Mouse (Mus musculus) heart, postnatal 14 days (tissue): Measurements from ENCODE around the gene Hoxd13. TPM values are rescaled to one million over a fixed set of nuclear protein-coding genes. Genes with fewer than 3 reads are reported as not detected.
A peak's percentile ranks its signal among the peaks of the same experiment; 100 is the strongest.

Source experiments
- DNase-seq, 2 experiments: peaks; one replicate each; pipeline ENCODE4 v3.0.0; 2021 to 2022
- intact Hi-C: fragments of 180-260 bp; cut with DNase I; formaldehyde crosslinking; loops from one replicate; pipeline ENCODE4 v1.15.1; 2025
- total RNA-seq, 2 experiments: library from RNA; stranded (reverse); gene quantifications; 2 replicates each; pipeline ENCODE4 v1.2.3; 2021

Gene Hoxd13
- total RNA-seq, 2 experiments from 2014 or later = not detected

DNA sequence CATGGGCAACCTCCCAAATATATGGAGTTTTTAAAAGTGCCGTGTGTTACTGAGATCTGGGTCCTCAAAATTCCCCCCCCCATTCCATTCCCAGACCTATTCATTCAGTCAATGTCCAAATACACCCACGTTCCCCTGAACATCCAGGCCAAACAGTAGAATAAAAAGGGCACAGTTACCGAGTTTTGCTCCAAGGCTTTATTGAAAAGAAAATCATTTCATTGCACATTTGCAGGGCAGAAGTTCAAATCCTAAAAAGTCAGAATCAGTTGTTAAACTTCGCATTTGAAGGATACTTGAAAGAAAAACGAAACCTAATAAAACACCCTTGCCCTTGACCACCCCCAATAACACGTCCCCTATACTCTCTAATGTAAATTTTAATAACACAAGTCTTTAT, 34.7 kb downstream of the Hoxd13 start:
- intact Hi-C loops = loop anchor here (2.0 to 10.0 kb wide), 6 partner anchors 259 to 1072 kb away; no protein-coding TSS in a partner anchor
- DNase-seq = no peak

DNA sequence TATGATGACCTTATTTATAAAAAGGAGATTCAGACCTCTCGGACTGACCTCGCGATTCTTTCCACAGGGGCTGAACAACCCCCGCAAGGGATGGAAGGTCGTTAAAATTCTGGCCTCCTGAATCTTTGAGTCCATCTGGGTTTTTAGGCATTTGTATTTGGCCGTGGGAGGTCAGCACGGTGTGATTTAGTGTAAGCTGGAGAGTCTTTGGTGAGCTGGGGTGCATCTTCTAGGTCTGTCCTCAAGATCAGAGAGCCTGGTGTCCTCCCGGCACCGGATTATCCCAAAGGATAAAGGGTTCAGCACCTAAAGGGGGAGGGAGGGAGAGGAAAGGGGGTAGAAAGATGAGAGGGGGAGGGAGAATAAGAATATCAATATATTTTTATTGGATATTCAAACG, 35.2 kb downstream of the Hoxd13 start:
- DNase-seq = no peak
- intact Hi-C loops = loop anchor here (2.0 to 10.0 kb wide), 6 partner anchors 259 to 1071 kb away; no protein-coding TSS in a partner anchor

DNA sequence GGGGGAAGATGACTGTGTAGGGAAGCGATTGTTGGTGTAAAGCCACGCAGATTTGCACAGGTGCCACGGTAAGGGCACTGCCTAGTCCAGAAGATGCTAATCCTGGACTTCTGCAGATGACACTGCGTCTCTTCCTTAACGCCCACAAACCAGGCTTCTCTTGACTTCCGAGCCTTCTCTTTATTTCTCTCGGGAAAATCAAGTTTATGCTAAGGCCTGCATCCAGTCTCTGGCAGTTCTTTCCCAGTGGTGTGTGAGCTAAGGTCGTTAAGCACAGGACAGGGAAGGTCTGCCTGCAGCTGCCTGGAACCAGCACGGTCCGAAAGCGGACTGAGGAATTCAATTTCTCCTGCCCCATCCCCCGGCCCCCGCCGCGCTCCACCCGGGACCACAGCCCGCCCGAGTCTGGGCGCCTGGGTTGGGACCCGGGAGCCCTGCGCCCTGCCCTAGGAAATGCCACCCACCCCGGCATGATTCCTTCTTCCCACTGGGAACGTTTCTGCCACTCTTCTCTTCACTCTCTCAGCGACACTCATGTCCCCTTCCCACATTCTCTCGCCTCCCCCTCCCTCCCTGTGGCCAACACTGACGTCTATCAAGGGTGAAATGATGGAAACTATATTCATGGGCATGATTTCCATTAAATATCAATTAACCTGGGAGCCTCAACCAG, 35.7 kb downstream of the Hoxd13 start:
- intact Hi-C loops = loop anchor here (2.0 to 10.0 kb wide), 6 partner anchors 258 to 1071 kb away; no protein-coding TSS in a partner anchor
- no peak for DNase-seq

DNA sequence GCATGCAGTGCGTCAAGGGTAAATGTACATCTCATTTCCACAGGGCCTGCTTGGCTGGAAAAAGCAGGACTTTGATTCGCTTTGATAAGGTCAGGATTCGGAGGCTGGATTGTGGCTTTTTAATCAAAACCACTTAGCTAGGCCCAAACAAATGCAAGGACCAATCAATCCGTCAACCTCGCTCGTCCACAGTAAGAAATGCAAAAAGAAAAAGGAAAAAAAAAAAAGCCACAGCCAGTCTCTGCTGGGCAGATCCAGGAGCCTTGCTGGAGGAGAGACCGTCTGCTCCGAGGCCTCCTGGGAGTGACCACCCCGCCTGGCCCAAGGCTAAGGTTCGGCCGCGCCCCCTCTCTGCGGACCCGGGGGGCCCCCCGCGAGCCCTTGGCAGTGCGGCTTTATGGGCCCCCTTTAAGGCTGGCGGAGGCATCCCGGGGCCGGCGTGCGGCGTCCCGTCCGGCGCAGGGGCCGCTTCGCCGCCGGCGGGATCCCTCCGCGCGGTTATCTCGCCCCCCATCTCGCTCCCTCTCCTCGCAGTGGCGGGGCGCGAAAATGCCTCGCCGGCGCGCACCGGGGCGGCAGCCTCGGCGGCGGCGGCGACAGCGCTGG, 36.4 kb downstream of the Hoxd13 start, which contains the start of gene Hoxd8:
Gene Hoxd8 (plus strand): TSS at position 223 of the 606 bp plus-strand sequence.
- peak in 1 of 2 experiments; percentile 51 for DNase-seq
- intact Hi-C loops = loop anchor here (5.0 to 10.0 kb wide), 2 partner anchors 258 to 1070 kb away; no protein-coding TSS in a partner anchor

DNA sequence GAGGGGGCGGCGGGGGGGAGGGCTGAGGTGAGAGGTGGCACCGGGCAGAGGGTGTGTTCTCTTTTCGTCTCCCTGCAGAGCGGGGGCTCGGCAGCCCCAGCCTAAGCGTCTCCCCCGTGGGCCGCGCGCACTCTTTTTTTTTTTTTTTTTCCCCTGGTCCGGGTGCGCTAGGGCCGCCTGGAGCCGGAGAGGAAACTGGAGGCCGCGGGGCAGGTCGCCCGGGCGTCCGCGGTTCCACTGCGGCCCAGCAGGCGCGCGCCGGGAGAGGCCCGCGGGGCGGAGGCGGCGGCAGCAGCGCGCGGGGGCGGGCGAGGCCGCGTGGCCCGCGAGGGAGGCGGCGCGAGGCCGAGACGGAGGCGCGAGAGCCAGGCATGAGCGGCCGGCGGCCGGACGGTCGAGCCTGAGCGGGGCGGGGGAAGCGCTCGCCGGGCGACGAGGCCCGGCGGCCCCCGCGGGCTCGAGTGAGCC, 36.9 kb downstream of the Hoxd13 start:
- intact Hi-C loops = loop anchor here (5.0 to 10.0 kb wide), 2 partner anchors 257 to 1070 kb away; no protein-coding TSS in a partner anchor
- DNase-seq = peak in 1 of 2 experiments; percentile 61

DNA sequence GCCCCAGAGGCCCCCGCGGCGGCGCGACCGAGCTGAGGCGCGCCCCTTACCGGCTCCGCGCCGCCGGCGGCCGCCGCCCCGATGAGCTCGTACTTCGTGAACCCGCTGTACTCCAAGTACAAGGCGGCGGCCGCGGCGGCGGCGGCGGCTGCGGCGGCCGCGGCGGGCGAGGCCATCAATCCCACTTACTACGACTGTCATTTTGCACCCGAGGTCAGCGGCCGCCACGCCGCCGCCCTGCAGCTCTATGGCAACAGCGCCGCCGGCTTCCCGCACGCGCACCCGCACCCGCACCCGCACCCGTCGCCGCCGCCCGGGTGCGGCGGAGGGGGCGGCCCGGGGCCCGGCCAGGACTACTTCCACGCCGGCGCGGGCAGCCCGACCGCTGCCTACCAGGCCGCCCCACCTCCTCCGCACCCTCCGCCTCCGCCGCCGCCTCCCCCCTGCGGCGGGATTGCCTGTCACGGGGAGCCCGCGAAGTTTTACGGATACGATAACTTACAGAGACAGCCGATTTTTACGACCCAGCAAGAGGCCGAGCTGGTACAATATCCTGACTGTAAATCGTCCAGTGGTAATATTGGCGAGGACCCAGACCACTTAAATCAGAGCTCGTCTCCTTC, 37.5 kb downstream of the Hoxd13 start:
- intact Hi-C loops = loop anchor here (10.0 kb wide), 1 partner anchor 1069 kb away; no protein-coding TSS in a partner anchor
- DNase-seq = no peak

DNA sequence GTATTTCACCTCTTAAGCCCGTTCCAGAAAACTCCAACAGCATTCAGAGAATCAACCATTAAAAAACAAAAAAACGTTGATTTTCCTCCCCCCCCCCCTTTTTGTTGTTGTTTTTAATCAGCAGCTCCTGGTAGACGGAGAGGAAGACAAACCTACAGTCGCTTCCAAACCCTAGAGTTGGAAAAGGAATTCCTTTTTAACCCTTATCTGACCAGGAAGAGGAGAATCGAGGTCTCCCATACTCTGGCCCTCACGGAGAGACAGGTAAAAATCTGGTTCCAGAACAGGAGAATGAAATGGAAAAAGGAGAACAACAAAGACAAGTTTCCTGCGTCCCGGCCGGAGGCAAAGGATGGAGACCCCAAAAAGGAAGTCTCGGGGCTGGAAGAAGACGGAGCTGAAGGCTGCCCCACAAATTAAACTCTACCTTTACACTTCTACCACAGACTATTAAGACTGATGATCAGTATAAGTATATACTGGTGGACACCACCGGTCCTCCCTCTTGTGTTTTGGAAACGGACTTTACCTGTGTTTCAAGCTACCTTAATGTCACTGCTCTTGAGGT, 38.4 kb downstream of the Hoxd13 start:
- intact Hi-C loops = loop anchor here (10.0 kb wide), 1 partner anchor 1068 kb away; no protein-coding TSS in a partner anchor
- no peak for DNase-seq

DNA sequence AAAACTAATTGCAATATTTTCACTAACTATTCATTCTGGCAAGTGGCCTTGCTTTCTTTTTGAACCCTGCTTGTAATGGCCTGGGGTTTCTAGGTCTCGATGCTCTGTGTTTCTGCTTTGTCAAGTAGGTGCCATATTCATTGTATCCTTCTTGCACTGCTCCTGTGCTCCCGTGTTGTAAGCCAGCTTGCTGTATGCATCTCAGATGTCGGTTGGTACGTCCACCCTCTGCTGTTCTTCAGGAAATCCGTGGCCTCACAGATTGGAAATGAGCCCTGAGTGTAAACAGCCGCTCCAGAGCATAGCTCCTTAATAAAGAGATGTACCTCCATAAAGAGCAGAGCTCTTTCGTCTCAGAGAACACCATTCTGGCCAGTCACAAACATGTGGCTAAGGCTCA, 39.5 kb downstream of the Hoxd13 start:
- intact Hi-C loops = loop anchor here (10.0 kb wide), 1 partner anchor 1067 kb away; no protein-coding TSS in a partner anchor
- DNase-seq = no peak

DNA sequence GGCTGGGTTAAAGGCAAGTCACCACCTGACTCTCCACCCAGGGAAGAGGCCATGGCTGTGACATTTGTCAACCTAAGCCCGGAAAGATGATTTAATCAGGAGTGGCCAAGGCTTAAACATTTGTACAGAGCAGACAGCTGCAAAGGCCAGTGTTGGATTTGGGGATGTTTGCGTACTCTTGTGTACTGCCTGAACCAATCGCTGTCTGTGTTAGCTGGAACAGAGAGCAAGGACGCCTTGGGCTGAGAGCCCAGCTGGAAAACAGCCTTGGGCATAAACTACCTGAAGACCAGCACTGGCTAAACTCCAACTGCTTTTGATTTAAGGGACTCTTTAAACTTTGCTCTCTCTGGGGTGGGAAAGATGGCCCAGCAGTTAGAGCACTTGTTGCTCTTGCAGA, 40.6 kb downstream of the Hoxd13 start:
- DNase-seq = no peak

DNA sequence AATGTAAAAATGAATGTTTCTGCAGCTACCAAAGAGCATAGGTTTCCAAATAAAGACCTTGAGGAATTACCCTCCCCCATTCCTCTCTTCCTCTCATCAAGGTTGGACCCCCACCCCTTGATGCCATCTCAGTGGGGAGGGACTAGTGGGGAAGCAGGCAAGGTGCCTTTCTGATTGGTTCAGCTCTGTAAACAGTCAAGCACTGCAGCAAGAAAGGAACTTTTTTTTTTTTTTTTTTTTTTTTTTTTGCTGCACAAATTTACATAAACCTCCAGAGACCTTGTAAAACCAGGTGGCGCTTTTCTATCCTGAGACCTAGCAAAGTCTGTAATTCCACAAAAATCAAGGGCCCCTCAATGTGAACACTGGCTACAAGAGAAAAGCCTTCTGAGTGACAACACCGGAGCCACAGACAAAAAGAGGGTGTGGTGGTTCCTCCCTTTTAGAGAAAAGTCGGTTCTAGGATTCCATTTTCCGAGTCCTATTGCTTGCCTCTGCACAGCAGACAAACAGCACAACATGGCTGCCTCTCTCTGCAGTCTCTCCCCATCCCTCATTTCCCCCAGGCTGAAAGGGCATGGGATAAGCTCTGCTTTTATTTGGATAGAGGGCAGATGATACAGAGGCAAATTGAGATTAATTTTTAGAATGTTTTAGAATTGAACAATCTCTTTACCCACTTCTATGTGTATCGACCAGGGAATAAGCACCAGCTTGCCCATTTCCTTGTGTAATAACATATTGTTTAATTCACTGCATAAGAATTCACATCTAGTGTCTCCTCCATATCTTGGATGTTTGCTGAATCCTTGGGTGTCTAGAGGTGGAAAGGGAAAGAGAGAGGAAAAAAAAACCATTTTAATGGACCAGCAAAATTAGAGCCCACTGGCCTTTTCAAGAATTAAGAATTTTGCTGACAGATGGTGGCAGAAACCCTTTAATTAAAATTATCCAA, 41.6 kb downstream of the Hoxd13 start:
- no peak for DNase-seq
- intact Hi-C loops = loop anchor here (10.0 kb wide), 1 partner anchor 1065 kb away; no protein-coding TSS in a partner anchor

More for the DNA sequence above, 40.6 kb downstream of the Hoxd13 start:
- intact Hi-C loops = loop anchor here (10.0 kb wide), 1 partner anchor 1066 kb away; no protein-coding TSS in a partner anchor

DNA sequence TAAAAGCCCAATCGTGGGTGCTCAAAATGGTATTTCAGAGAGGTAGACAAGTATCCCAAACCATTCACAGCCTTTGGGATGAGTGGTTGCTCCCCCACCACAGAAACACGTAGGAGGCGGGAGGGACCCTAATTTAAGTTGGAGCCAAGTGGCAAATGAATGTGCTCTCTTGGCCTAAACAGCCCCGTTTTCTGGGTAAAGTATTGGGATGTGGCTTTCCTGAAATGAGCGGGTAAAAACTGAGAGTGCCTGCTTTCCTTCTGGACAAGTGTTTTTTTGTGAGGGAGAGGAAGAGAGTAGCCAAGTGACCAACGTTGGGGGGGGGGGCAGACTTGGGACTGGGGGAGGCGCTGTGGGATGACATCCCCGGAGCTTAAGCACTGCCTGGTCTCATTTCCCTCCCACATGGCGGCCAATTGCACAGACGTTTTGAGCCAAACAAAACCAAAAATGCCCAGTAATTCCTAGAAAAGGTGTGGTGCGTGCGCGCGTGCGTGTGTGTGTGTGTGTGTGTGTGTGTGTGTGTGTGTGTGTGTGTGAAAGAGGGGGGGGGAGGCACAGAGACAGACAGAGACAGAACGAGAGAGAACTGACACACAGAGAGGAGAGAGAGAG, 42.9 kb downstream of the Hoxd13 start:
- intact Hi-C loops = no loop called here
- DNase-seq = no peak

DNA sequence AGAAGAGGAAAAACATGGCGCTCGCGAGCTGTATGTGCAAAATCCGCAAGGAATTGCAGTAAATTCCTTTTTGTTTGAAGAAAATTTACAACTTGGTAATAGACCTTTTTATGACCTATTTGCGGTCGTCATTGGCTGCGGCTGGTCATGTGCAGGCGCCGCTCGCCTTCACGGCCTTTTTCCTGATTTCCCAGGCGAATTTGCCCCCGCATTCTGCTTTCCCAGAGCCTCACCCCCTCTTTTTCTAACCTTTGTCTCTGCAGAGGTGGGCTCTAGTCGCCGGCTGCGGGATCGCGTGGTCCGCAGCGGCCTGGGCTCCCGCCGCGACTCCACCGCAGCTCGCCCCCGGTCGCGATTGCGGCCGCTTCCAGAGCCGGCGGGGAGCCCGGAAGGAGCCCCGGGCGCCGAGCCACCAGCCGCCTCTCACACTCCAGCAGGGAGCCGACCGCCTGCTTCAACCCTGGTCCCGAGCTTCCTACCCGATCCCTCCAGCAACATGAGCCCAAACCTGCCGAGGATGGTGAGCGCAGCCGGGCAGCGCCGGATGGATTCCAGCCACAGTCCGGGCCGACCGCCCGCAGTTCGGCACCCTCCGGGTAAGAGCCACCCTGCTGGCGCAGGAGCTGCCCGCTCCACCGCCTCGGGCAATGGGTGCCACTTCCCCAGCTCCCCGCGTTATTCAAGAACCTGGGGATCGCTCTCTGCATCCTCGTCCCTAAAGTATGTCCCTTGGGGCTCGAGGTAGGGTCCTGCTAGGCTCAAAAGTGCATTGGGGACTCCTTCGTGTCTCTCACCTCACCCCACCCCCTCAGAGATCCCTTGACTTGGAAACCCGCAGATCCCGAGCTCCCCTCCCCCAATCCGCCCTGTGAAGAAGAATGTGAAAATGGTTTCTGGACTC, 43.9 kb downstream of the Hoxd13 start, which contains the start of the genes Hoxd3 and Hoxd4:
Gene Hoxd3 (plus strand): TSS at position 207 of the 901 bp plus-strand sequence.
Gene Hoxd4 (plus strand): TSS at position 209 of the 901 bp plus-strand sequence.
- intact Hi-C loops = no loop called here
- DNase-seq = peak in 1 of 2 experiments; percentile 48

DNA sequence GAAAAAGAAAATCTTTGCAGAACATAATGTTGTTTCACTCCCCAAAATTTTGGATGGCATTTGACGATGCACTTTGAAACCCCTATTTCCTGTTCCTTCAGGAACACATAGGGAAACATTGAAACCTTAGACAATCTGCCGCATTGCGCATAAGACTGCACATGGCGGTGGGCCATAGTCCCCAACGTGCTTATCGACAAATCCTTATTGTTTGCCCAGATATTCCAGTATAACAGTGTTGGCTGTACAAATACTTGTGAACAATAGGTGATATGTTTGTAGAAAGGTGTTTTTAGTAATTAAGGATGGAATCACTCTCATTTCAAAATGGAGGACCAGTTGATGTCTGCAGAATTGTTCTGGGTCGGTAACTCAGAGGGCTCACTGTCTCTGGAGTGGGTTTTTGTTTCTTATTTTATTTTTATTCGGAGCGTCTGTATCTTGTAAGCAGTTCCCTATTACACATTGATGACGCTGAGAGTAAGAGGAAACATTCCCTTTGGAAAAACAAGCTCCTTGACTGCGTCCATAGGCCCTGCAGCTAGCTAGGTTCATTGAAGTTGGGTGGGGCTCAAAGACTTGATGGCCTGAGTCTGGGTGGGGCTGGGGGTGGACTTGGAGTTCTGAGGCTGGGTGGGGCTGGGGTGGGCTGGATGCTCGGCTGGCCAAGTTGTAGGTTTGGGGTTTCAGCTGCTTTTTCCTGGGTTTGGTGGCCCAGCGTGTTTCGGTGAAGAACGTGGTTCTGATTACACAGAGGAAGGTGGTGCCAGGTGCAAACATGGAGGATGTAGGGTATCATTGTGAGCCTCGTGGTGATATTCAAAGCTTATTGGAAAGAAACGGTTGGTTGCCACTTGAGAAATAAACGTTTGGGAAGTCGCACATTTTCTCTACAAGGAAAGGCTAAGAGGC, 45.4 kb downstream of the Hoxd13 start:
- intact Hi-C loops = no loop called here
- DNase-seq = no peak

DNA sequence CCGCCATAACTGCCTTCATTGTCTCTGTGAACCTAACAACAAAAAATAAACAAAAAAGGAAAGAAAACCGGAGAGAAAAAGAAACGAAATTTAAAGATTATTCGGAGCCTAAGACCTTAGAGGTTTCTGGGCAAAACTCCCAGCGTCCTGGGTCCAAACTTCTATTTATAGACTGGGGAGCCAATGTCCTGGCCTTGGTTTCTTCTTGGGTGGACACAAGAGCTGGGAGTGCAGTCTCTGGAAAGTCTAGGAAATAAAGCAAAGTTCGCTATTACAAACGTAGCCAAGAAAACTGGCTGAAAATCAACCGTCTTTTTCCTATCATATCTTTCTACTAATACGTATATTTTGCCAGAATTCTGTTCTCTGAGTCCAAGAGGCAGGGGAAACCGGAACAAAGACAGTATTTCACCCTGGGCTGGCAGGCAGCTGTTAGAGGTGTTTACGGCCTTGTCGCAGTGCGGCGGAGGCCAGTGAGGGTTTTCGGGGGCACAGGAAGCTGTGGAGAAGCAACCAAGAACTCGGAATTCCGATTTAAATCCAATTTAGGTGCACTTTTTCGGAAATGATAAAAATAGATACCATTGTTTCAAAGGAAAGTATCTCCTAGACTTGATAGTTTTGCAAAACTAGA, 46.2 kb downstream of the Hoxd13 start:
- intact Hi-C loops = no loop called here
- DNase-seq = no peak

DNA sequence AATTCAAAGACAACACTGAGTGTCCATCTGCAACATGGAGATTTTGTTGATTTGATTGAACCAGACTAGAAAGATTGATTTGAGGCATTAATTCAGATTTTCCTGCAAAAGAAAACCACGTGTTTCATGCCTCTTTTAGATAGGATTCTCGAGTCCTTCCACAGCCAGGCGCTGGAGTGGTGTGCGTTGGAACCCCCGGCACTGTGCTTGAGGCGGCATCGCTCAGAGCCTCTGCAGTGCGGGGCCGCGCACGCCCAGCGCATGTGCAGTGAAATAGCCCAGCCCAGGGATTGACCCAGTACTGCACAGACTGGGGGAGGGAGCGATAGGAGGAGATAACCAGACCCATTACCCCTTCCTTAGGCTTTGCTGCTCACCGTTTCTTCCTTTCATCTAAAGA, 46.8 kb downstream of the Hoxd13 start:
- DNase-seq = no peak
- intact Hi-C loops = loop anchor here (1.0 kb wide), 2 partner anchors 249 to 423 kb away; no protein-coding TSS in a partner anchor
